Mouse (Mus musculus): Measurements from ENCODE around the gene Batf3.

GRCm38 (mm10) chr1:191099772-191100291 lies 2.2 kb downstream of the Batf3 start:
- TF ChIP-seq GATA1 (IDR thresholded peaks at IDR 0.05; ENCODE audit: borderline replicate concordance, low read length) (no peak), FLI1 (IDR thresholded peaks at IDR 0.05; ENCODE audit: low read length) (no peak)
